Mouse (Mus musculus) lung, postnatal 36 days (tissue): ENCODE results near the gene Cabp4.

Experiments used
- DNase-seq: peaks from one replicate; pipeline ENCODE4 v3.0.0; 2022; ENCODE audit warnings: mixed read lengths

Cabp4 gene

DNA sequence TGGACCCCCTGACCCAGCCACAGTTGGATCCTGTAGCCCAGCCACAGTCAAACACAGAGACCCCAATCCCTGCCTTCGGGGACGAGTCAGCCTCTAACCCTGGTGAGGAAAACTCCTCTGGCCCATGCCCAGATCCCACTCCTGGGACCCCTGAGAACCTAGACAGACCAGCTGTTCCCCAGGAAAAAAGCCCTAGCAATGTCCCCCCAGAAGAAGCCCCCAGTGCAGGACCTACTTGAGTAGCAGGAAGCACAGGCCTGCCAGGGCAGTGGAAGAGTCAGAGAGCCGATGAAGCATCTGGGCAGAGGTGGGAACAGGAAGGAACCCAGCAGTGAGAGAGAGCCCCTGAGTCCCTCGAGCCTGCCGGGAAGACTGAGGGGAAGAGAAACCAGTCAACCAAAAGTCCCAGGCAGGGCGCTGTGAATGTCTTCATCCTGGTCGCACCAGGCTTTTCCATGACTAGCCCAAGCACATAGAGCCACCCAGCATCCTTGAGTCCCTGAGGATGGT is at the start of gene Cabp4:
Cabp4 (minus strand) TSS at position 275 of the 510 bp plus-strand sequence.
- DNase-seq, result no peak

DNA sequence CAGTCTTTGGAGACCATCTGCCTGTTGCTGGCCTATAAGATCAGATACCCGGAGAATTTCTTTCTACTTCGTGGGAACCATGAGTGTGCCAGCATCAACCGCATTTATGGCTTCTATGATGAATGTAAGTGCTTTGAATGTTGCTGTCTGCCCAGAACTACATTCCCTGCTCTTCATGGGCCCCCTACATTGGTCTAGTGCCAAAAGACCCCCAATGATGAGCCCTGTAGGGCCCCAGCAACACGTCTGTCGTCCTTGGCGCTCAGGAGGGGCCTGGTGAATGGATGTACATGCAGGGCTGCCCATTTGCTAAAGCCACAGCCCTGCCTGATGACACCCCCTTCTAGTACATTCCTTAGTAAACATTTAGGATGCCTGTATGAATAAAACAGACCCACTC is 49.3 kb upstream of the Cabp4 start:
- no peak for DNase-seq

DNA sequence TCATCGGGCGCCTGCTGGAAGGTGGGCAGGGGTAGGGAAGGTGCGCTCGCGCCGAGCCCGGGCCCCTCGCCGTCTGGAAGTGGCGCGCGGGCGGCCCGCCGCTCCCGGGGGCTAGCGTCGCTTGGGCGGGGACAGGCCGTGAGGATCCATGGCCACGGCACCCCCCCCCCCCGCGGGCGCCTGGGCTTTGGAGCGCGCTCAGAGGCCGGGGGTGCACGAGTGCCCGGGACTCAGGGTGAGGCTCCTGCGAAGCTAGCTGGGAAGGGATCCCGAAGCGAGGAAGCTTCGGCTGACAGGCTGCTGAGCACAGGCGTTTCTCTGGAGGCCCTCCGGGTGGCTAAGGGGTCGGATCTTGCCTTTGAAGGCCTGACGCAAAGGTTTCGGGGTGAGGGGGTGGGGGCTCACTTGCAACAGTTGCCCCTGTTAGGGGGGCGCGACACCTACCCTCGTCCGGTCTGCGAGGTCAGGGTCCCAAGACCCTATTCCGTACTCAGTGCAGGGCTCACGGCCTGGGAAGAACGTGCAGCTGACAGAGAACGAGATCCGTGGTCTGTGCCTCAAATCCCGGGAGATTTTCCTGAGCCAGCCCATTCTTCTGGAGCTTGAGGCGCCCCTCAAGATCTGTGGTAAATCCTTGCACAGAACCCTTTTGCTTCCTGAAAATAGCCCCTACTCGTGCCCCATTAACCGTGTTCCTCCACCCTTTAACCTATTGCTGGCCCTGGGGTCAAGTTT is 48.6 kb upstream of the Cabp4 start:
- no peak for DNase-seq

DNA sequence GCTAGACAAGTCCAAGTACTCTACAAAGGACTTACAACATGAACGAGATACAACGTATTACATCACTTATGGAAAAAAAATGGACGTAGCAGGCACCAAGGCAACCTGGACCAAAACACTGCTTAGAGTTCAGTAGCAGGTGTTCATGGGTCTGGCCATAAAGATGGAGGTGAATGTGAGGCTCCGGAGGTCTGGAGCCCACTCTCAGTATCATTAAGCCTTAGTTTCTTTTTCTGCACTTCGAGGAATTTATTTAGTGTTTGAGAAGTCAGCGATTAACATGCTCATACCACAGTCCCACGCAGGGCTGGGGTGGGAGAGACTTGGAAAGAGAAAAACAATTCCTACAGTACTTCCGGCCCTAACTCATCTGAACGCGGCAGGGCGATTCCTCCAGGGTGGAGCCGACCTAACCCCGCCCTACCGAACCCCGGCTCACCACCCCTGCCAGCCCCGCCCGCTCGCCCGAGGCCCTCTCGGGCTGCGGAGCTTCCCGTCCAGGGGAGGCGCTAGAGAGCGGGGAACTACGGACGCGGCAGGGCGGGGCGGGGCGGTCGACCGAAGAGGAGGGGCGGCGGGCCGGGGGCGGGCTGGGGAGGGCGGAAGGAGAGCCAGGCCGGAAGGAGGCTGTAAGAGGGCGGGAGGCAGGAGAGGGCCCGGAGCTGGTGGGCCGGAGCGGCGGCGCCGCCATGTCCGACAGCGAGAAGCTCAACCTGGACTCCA is 47.9 kb upstream of the Cabp4 start, which contains the start of gene Ppp1ca:
Ppp1ca (plus strand) TSS at position 538 of the 723 bp plus-strand sequence.
- DNase-seq, result peak; percentile 97

DNA sequence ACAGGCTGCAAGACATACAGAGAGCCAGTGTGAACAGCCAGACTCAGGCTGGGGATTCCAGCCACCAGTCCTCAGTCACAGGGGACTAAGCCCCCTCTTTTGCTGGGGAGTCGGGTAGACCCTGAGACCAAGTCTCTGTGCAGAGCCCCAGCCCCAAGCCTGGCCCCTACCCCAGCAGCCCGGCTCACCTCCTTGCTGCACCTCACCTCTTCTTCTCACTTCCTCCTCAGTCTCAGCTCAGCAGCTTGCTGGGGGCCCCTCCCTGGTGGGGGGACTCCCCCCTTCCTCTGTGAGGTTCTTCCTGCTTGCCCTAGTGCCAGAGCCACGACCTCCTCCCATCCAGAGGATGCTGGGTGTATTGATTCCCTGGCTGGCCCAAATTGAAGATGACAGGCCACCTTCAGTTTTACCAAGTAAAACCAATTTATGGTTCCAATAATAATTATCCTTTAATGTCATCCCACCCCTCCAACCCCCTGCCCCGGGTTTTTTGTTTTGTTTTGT is 47.0 kb upstream of the Cabp4 start, which contains the start of gene Tbc1d10c:
Tbc1d10c (minus strand) TSS at position 454 of the 504 bp plus-strand sequence.
- peak; percentile 70 for DNase-seq

DNA sequence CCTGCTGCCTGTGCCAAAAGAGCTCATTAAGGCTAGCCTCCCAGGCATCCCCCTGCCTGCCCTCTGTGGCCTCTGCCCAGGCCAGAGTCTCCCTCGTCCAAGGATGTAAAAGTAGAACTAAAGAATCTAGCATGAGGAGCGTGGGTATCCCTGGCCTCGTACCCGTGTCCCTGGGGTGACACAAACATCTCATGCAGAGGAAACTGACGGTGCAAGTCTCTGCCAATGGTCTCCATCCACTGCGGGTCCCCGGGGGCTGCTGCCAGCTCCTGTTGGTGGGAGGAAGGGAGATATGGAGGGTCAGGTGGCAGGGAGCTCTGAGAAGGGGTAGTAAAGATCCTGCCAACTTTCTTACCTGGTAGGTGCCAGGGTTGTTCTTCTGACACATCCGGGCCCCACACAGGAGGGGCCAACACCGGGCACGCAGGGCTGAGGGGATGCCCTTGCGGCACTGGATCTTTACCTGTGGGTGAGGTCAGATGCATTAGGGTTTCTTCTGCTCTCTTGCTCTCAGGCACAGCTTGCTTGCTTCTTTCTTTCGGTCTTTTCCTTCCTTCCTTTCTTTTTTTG is 45.3 kb upstream of the Cabp4 start:
- DNase-seq, result no peak

DNA sequence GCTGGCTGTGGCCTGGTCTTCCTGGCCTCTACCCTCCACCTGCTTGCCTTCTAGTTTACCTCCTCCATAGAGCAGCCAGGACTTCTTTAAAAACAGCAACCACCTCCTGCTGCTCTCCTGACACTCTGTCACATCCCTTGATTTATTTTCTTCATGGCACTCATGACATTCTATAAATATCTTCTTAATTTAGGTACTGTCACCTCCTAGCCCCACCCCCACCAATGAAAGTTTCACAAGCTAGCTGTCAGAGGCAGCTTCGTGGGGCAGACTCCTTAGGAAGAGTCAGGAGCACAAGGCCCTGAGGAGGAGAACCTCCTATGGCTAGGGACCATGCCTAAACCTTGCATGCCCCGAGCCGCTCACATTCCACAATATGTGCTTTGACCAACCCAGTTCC is 43.5 kb upstream of the Cabp4 start:
- DNase-seq, result no peak

DNA sequence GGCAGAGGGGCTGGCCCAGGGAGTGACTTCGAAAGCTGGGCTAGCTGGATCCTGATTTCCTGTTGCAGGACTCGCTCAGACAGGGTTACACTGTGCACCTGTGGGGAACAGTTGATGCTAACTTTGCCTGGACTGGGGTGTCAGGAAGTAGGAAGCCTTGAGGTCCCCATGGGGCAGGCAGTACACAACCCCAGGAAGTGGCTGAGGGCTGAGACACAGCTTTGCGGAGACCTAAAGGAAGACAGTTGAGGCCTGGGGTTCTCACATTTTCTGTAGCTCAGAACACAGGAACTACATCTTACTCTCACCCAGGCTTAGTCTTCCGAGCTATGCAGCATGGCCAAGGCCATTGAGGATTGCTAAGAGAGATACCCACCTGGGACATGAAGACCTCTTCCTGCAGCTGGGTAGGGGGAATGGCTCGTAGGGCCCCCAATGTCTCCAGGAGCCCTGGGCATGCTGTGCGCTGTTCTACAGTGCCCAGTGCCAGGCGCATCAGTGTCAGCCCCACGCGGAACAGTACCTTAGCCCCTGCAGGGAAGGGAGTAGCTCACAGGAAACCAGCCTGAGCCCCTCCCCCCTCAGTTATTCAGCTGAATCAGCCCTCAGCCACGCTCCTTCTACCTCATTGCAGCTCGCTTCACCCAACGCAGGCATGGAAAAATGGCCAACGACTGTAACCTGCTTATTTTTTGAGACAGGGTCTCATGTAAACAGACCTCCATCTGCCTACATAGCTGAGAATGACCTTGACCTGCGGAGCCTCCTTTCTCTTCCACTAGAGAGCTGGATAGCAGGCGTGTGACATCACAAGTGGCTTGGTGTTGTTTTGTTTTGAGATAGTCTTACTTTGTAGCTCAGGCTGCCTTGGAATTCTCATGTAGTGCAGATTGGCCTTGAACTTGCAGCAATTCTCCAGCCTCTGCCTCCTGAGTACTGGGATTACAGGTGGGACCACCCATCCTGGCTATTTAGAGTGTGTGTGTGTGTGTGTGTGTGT is 41.4 kb upstream of the Cabp4 start:
- peak; percentile 44 for DNase-seq

DNA sequence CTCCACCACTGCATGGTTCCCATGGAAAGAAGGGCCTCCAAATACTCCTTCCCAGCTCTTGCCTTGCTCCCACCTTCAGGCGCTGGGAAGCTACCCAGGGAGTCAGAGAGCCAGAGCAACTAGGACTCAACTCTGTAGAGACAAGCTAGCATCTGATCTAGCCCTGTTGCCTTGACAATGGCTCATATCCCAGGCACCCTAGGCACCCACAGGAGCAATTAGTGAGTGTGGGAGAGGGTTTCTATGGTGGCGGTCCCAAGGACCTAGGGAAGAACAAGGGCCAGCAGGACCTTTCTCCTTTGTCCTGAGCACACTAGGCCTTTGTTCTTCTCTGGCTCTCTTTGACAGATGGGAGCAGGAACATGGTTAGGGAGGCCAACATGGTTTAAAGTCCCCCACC is 39.9 kb upstream of the Cabp4 start:
- no peak for DNase-seq

DNA sequence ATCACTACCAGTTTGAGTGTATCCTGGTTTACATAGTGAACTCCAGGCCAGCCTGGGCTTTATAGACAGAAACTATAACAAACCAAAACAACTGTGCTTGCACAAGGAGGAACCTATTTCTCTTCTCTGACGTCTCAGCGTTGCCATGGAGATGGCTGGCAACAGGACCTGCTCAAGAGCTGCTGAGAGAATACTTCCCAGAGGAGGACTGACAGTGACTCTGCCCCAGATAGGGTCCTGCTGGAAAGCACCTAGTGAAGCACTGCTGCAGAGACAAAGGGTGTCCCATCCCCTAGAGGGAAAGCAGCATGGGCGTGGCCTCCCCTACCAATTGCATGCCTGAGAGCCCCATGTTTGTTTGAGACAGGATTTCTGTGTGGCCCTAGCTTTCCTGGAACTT is 38.1 kb upstream of the Cabp4 start:
- DNase-seq, result peak; percentile 87

DNA sequence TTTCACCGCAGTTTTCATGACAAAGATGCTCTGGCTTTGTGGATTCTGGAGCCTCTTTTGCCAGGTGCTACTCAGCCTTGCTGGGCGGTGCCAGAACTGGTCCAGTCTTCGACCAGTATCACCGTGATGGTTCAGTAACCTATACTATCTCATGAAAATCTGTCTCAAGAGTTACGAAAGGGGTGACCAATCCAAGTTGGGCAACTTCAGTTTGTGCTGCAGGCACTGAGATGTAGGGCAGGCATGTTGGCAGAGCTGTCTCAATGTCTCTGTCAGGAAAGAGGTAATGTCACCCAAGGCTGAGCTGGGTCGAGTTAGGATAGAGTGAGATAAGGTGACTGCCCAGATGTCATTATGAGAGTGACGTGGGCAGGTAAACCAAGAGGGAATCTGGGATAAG is 36.6 kb upstream of the Cabp4 start:
- no peak for DNase-seq

DNA sequence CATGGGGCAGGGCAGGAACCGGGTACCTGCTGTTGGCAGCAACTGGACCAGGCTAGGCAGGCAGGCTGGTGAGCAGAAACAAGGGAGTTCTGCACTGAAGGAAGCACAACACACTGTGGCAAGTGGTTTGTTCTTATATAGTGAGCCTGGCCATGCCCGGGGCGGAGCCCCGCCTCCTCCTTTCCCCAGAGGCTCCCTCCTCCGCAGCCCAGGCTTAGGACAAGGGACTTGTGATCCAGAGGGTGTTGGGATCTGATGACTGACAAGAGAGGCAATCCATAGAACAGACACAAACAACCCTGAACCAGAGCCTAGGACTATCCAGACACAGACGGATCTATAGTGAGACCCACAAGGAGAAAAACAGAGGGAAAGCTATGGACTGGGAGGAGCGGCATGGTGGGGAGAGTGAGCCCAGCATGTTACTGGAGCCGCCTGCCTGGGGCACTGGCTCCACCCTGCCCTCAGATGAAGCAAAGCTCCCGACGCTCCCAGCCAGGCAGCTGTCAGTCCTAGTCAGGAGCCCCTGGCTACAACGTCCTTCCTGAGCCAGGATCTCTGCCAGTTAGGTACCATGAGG is 31.6 kb upstream of the Cabp4 start, which contains the start of gene Carns1:
Carns1 (minus strand) TSS at position 112 of the 580 bp plus-strand sequence.
- DNase-seq, result peak; percentile 56

DNA sequence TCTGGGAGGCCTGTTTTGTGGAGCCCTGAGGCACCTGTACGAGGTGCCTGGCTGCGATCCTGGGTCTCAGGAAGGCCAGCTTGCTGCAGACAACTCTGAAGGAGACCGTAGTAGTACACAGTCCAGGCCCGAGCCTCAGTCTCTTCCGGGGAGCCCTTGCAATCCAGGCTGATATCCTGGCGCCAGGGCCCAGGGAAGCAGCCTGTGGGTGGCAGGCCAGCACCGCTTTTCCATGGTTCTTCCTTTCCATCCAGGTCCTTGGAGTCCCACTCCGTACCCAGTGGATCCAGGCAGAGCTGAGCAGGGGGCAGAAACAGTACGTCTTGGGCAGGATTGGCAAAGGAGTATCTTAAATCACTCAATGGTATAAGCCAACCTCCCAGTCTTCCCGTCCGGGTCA is 29.1 kb upstream of the Cabp4 start:
- no peak for DNase-seq

DNA sequence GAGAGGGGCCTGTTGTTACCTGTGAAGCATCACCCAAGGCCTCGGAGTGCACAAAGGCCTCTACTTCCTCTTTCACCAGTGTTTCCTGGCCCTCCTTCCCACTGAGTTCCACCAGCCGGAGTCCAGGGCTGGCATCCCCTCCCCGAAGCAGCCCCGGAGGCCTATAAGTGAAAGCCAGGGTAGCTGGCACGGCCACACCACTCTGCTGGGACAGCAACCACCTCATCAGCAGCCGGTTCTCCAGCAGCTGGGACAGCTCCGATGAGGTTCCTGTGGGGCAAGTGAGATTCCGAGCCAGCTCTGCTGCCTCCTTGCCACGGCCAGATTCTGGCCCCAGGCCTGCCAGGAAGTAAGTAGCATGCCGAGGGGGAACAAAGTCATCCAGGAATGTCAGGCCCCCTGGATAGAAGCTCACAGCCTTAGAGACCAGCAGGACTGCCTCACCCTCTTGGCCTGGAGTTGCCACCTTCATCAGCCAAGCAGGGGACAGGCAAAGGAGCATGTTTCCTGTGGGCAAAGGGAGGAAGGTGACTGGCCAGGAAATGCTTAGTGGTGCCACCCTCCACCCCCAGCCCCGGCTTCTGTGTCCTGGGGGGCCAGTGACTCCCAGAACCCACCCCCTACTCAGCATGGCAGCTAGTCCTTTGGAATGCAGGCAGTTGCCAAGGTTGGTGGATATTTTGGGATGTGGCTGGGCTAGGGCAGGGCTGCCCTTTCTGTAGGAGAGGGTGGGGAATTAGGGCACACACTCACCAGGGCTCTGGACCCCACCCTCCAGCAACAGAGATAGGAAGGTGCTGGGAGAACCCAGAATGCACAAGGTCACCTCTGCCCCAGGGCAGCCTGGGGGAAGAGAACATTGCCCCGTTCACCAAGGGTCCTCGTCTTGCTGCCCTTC is 27.8 kb upstream of the Cabp4 start:
- DNase-seq, result peak; percentile 41

DNA sequence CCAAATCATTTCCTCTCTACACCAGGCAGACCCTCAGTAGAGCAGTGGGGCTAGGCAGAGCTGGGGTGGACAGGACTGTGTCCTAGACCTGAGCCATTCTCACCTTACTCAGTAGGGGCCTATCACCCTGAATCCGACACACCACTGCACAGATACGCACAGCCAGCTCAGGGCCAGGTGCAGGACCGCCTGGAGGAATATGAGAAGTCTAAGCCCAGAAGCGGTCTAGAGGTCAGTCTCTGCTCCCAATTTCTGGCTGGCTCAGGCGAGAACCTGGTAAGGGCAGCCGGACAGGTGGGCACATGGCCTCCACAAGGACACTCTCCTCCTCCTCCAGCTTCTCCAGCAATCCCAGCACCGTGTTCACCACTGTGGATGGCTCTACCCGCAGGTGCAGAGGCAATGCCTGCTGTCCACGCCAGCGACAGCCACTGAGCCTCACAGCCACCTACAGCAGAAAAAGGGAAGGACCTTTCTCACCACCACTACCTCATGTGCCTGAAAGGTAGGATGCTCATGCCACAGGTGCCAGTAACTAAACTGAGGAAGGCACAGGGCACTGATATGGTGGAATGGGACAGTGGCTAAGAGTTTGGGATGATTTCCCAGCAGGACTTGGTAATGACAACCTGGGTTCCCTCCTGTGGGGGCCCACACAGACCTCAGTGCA is 27.0 kb upstream of the Cabp4 start:
- DNase-seq, result no peak

DNA sequence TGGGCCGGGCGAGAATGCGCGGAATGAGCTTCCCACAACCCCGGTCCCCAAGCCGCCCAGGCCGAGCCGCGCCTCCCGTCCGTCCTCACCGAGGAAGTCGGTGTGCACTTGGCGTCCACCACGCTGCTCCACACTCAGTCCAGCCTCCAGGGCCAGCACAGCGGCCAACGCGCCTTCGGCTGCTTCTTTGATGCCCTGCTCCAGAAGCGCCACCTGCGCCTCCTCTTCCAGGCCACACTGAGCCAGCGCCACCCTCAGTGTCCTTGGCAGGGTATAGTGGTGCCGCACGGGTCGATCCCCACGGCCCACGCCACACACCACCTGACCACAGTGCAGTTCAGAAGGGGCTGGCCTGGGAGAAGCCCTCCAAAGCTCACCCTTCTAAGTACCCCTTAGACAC is 26.0 kb upstream of the Cabp4 start:
- DNase-seq, result no peak

DNA sequence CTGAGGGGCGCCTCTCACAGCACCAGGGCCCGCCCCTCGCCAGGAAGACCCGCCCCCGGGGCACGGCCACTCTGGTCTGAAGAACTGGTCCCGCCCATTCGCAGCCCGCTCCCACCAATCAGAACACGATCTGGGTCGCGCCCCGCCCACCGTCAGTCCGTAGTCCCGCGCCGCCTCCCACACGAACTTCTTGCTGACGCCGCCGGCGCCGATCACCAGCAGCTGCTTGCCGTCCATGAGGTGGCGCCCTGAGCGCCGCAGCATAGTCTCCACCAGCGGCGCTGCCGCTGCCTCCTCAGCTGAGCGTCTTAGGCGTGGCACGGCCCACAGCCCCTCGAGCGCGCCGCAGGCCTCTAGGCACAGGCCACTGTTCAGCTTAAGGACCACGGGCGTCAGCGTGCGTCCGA is 25.5 kb upstream of the Cabp4 start:
- peak; percentile 99 for DNase-seq

DNA sequence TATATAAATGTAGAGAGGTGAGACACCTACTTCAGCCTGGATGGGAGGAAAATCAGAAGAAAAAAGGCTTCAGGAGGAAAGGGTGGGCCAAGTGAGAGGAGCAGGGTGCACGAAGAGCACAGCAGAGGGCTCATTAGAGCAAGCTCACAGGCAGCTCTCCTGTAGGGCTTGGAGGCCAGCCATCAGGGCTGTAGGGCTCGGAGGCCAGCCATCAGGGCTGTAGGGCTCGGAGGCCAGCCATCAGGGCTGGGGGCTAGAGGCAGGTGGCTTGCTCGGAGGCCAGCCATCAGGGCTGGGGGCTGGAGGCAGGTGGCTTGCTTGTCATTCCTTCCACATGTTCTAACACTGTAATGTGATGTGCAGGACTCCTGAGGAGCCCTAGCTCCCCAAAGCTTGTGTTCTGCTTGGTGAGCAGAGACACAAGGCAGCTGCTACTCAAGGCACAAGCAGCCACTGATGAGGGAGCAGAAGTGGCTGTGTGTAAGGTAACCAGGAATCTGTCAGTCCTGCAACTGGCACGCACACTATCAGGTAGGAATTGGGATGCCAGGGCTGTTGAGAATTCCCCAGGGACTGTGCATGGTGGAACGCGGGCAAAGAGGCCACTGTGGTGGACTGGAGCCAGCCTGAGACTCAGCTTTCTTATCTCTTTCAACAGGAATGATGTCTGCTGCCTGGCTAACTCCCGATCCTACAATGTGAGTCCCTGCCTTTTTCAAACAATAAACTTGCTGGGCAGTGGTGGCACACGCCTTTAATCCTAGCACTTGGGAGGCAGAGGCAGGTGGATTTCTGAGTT is 23.0 kb upstream of the Cabp4 start:
- DNase-seq, result no peak

DNA sequence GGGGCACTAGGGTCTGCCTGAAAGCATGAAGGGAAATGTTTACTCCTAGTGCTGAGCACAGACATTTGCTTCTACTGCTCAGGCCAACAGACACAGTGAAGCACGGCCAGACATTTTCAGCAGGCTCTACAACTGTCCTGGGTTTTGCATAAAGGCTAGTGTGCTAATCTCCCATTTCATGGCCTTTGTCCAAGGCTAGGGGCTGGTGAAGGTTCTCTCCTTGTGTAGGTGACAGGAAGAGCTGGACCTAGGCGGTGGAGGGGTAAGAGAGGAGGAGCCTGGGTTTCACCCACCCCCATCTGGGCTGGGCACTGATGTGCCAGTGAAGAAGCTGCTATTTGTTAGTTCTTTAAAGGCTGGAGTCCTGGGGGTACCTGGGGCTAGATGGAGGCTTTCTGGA is 20.9 kb upstream of the Cabp4 start:
- no peak for DNase-seq
